Mouse (Mus musculus) embryonic stem cell, embryonic (primary cell): Measurements from ENCODE around the gene Fgfr2.

Source experiments
- CTCF ChIA-PET, 4 experiments: fragments of 300-600 bp in 2 of 4; fragments of 350-600 bp in 2 of 4; sonication (Branson Sonifier 250); formaldehyde crosslinking; loops; one replicate each; lab custom pipeline; 2022; ENCODE audit warnings: inconsistent platforms in 2 of 4; lab: Charles Lee
- POLR2A ChIA-PET, 4 experiments: fragments of 300-600 bp in 2 of 4; fragments of 350-600 bp in 2 of 4; sonication (Branson Sonifier 250); formaldehyde crosslinking; loops; one replicate each; lab custom pipeline; 2022; ENCODE audit warnings: antibody characterized with exemption in 4 of 4, inconsistent platforms in 1 of 4; lab: Charles Lee

Gene Fgfr2

DNA sequence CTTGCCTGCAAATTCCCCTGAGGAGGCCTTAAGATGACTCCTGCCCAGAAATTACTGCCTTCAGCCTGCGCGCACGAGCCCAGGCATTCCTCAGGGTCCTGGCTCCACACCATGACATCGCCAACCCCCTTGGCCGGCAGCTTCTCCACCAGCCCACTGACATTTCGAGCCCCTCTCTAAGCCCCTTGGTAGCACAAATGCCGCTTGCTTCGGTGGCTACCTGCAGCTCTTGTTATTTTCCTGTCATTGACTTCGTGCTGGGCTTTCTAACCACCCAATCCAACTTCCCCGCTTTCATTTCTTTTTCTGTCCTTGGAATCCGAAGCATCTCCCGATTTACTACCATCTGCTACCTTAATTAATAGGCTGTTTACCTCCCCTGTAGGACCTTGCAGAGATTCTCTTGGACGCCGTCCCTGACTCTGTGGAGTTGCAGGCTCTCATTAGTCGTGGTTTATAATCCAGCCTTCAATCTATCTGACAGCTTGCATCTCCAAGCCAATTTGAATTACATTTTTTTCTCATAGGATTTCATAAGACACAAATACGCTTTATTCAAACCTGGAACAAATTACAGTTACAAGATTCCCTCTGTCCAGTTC is 2993.7 kb downstream of the Fgfr2 start:
- POLR2A ChIA-PET = interaction anchor here in 1 of 4 experiments (0.7 kb wide), 1 partner anchor 111 kb away, joined by 5 read pairs; no protein-coding TSS in a partner anchor
- CTCF ChIA-PET = no interaction called here

DNA sequence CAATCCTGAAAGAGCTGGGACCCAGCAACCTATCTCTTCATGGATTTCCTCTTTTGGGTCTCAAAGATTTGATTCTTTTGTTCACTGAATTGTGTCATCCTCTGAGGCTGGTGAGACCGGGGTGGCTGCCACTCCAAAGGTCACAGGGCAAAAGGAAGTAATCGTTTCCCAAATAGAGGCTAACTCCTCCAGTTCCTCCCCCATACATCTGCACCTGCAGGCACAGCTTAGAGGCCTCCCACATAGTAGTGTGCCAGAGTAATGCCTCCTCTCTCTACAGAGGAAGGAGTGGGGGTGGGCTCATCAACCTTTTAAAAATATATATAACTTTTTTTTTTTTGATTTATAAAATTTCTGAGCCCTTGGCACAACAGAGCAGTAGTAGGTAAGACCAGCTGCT is 3001.6 kb downstream of the Fgfr2 start:
- POLR2A ChIA-PET = no interaction called here
- CTCF ChIA-PET = no interaction called here

DNA sequence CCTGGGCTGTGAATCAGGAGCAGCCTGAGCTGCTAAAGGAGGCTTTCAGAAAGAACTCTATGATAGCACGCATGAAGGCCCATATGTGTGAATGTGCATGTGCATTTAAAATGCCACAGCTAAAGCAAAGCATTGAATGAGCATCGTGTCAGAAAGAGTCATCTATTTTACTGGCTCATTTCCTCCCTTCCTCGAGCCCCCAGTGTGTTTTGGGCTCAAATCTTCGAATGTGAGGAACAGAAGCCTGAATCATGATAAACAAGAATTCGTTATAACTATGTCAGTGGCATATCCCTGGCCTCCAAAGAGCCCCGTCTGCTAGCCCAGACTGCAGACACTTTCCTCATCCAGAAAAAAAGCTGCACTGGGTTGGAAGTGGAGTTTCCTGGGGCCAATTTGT is 3003.7 kb downstream of the Fgfr2 start:
- POLR2A ChIA-PET = no interaction called here
- CTCF ChIA-PET = no interaction called here

DNA sequence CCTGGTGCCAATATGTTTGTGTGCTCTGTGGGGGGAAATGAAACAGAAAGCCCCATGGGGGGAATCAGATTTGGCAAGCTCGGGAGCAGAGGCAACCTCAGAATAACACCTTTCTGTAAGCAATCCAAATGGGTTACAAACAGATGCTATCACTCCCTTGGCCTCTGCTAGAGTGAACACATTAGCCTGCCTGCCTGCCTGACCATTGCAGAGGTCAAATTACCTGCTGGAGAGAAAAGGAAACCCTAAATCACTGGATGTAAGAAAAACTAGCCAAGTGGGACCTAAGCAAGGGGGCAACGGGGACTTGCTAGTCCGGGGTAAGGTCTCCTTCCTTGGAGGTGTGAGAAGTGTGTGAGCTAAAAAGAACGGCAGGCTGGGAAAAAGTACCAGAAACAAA is 3004.4 kb downstream of the Fgfr2 start:
- CTCF ChIA-PET = no interaction called here
- POLR2A ChIA-PET = no interaction called here

DNA sequence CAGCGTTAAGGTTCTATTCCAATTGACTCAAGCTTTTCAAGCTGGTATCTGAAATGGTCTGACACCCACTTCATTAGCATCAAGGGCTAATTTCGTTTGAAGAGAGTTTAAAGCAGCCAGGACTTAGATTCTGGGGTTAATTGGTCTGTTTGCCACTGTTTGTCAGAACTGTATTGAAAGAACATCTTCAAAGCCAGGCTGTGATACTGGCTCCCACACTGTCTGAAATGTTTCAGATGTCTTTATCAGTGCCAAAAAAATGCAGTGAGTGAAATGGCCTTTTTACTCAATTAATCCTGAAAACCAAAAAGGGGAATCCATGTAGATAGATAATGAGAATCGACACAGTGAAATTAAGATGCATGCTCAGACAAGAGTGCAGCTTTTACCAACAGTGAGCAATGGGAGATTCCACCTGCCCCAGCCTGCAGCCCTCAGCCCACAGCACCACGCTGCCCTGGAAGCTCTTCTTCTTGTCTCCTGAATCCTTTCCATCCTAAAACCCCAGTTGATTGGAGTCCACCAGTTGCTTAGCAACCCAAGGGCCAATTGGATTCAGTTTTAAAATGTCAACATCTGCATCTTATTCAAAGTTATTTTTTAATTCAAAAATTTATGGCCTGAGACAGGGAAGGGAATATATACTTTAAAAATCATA is 3005.6 kb downstream of the Fgfr2 start:
- CTCF ChIA-PET = interaction anchor here in 1 of 4 experiments (0.6 kb wide), 1 partner anchor 155 kb away, joined by 3 read pairs; no protein-coding TSS in a partner anchor
- POLR2A ChIA-PET = interaction anchor here in 1 of 4 experiments (0.9 kb wide), 1 partner anchor 106 kb away, joined by 3 read pairs; no protein-coding TSS in a partner anchor

DNA sequence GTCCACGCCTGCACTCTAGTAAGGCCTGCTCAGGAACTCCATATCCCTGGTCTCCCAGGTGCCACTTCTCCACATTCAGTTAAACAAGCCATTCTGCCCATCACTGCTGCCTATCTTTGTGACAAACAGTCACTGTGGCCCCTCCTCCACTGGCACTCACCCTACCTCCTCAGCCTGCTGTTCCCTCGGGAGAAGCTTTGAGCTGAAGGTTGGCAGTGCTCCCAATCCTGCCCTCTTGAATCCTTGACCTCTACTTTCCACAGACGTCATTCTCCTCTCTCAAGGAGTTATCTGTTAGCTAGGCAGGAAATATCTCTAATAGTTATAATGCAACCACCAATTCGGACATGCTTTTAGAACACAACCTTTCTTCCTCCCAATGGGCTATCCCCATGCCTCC is 3008.7 kb downstream of the Fgfr2 start:
- POLR2A ChIA-PET = no interaction called here
- CTCF ChIA-PET = interaction anchor here in 1 of 4 experiments (0.7 kb wide), 1 partner anchor 14 kb away, joined by 3 read pairs; no protein-coding TSS in a partner anchor
